Mouse (Mus musculus) MEL (cell line): Measurements from ENCODE around the gene Ppp4c. TPM values are rescaled to one million over a fixed set of nuclear protein-coding genes. Genes with fewer than 3 reads are reported as not detected.
A peak's percentile ranks its signal among the peaks of the same experiment; 100 is the strongest.

Source experiments
- DNase-seq: peaks from one replicate; pipeline ENCODE4 v3.0.0; 2011; ENCODE audit warnings: low read depth, low spot score
- H3K27ac ChIP-seq: 2 replicates; pipeline ENCODE4 v1.5.1; 2012; ENCODE audit warnings: low read depth, mild to moderate bottlenecking, control low read depth, low read length, moderate library complexity; ENCODE audit not compliant: control insufficient read depth
- H3K27me3 ChIP-seq, 2 experiments: fragments of 150-350 bp in 1 of 2; sonication (generic) in 1 of 2; 2 replicates each; pipeline ENCODE4 v1.6.1; 2012; ENCODE audit warnings: low read length in 2 of 2, mild to moderate bottlenecking in 2 of 2, improper control_type of control experiment in 1 of 2, moderate library complexity in 1 of 2; ENCODE audit not compliant: insufficient read depth in 2 of 2, control insufficient read depth in 1 of 2
- H3K36me3 ChIP-seq, 2 experiments: 2 replicates each; pipeline ENCODE4 v1.6.1; 2012 to 2014; ENCODE audit warnings: low read length in 2 of 2, improper control_type of control experiment in 1 of 2, inconsistent platforms in 1 of 2, mild to moderate bottlenecking in 1 of 2; ENCODE audit not compliant: insufficient read depth in 2 of 2, control insufficient read depth in 1 of 2
- H3K4me1 ChIP-seq, 2 experiments: fragments of 150-350 bp in 1 of 2; sonication (generic) in 1 of 2; 2 replicates each; pipeline ENCODE4 v1.6.1; 2012; ENCODE audit warnings: low read length in 2 of 2, improper control_type of control experiment in 1 of 2, mild to moderate bottlenecking in 1 of 2; ENCODE audit not compliant: insufficient read depth in 2 of 2, control insufficient read depth in 1 of 2
- H3K4me3 ChIP-seq, 2 experiments: fragments of 150-350 bp in 1 of 2; sonication (generic) in 1 of 2; 2 replicates each; pipeline ENCODE4 v1.5.1; 2012; ENCODE audit warnings: low read depth in 2 of 2, low read length in 2 of 2, mild to moderate bottlenecking in 2 of 2, moderate library complexity in 2 of 2, control low read depth in 1 of 2, improper control_type of control experiment in 1 of 2; ENCODE audit not compliant: control insufficient read depth in 1 of 2, insufficient read depth in 1 of 2
- H3K79me2 ChIP-seq: 2 replicates; pipeline ENCODE4 v1.6.1; 2012; ENCODE audit warnings: mild to moderate bottlenecking, low read length, moderate library complexity; ENCODE audit not compliant: control insufficient read depth, poor library complexity, insufficient read depth
- H3K9ac ChIP-seq: 2 replicates; pipeline ENCODE4 v1.6.1; 2012; ENCODE audit warnings: low read depth, mild to moderate bottlenecking, control low read depth, low read length, moderate library complexity; ENCODE audit not compliant: control insufficient read depth, poor library complexity, severe bottlenecking
- H3K9me3 ChIP-seq: fragments of 150-350 bp; sonication (generic); replicated peaks from 2 replicates; pipeline ENCODE4 v1.6.1; 2012; ENCODE audit warnings: mild to moderate bottlenecking, low read length, improper control_type of control experiment, moderate library complexity; ENCODE audit not compliant: insufficient read depth
- BHLHE40 ChIP-seq: IDR thresholded peaks from 2 replicates; pipeline ENCODE4 v1.6.1; 2012; ENCODE audit warnings: low read depth, mild to moderate bottlenecking, inconsistent platforms, low read length, improper control_type of control experiment, borderline replicate concordance
- CHD2 ChIP-seq: IDR thresholded peaks from 2 replicates; pipeline ENCODE4 v1.6.1; 2011; ENCODE audit warnings: low read length, improper control_type of control experiment
- CTCF ChIP-seq, 3 experiments: IDR thresholded peaks in 2 of 3; conservative IDR thresholded peaks in 1 of 3; 2 replicates each; pipeline ENCODE4 v1.5.1; 2011 to 2012; ENCODE audit warnings: low read length in 3 of 3, low read depth in 2 of 3, mild to moderate bottlenecking in 2 of 3, improper control_type of control experiment in 1 of 3, inconsistent platforms in 1 of 3, mixed read lengths in 1 of 3, moderate library complexity in 1 of 3; ENCODE audit not compliant: control insufficient read depth in 1 of 3, insufficient read depth in 1 of 3, poor library complexity in 1 of 3, severe bottlenecking in 1 of 3
- E2F4 ChIP-seq: IDR thresholded peaks from 2 replicates; pipeline ENCODE4 v1.6.1; 2011; ENCODE audit warnings: low read depth, low read length, improper control_type of control experiment, borderline replicate concordance
- EP300 ChIP-seq, 2 experiments: IDR thresholded peaks; 2 replicates each; pipeline ENCODE4 v1.6.1; 2011; ENCODE audit warnings: improper control_type of control experiment in 2 of 2, low read length in 2 of 2, low read depth in 1 of 2, mild to moderate bottlenecking in 1 of 2
- ETS1 ChIP-seq: IDR thresholded peaks from 2 replicates; pipeline ENCODE4 v1.6.1; 2012; ENCODE audit warnings: low read depth, mild to moderate bottlenecking, inconsistent platforms, low read length, improper control_type of control experiment, moderate library complexity
- HCFC1 ChIP-seq: IDR thresholded peaks from 2 replicates; pipeline ENCODE4 v1.6.1; 2012; ENCODE audit warnings: low read depth, mild to moderate bottlenecking, inconsistent platforms, low read length, improper control_type of control experiment, moderate library complexity
- KAT2A ChIP-seq: conservative IDR thresholded peaks from 2 replicates; pipeline ENCODE4 v1.6.1; 2012; ENCODE audit warnings: low read depth, low read length, improper control_type of control experiment, inconsistent platforms
- MAFK ChIP-seq: IDR thresholded peaks from 2 replicates; pipeline ENCODE4 v1.6.1; 2011; ENCODE audit warnings: low read depth, mild to moderate bottlenecking, low read length, improper control_type of control experiment, borderline replicate concordance
- MAX ChIP-seq: IDR thresholded peaks from 2 replicates; pipeline ENCODE4 v1.6.1; 2011; ENCODE audit warnings: low read length, improper control_type of control experiment
- MAZ ChIP-seq: IDR thresholded peaks from 2 replicates; pipeline ENCODE4 v1.6.1; 2012; ENCODE audit warnings: low read depth, mild to moderate bottlenecking, inconsistent platforms, low read length, improper control_type of control experiment
- MXI1 ChIP-seq: IDR thresholded peaks from 2 replicates; pipeline ENCODE4 v1.6.1; 2011; ENCODE audit warnings: mild to moderate bottlenecking, low read depth, low read length, improper control_type of control experiment
- MYB ChIP-seq: IDR thresholded peaks from 2 replicates; pipeline ENCODE4 v1.6.1; 2011; ENCODE audit warnings: mild to moderate bottlenecking, low read depth, low read length, improper control_type of control experiment
- POLR2AphosphoS2 ChIP-seq: IDR thresholded peaks from 2 replicates; pipeline ENCODE4 v1.6.1; 2011; ENCODE audit warnings: low read length, improper control_type of control experiment
- RAD21 ChIP-seq: IDR thresholded peaks from 2 replicates; pipeline ENCODE4 v1.6.1; 2011; ENCODE audit warnings: mild to moderate bottlenecking, low read depth, low read length, improper control_type of control experiment
- SIN3A ChIP-seq: IDR thresholded peaks from 2 replicates; pipeline ENCODE4 v1.6.1; 2012; ENCODE audit warnings: low read length, improper control_type of control experiment, inconsistent platforms
- SMC3 ChIP-seq: IDR thresholded peaks from 2 replicates; pipeline ENCODE4 v1.6.1; 2011; ENCODE audit warnings: low read depth, low read length, improper control_type of control experiment
- TAL1 ChIP-seq: IDR thresholded peaks from 2 replicates; pipeline ENCODE4 v1.6.1; 2012; ENCODE audit warnings: mild to moderate bottlenecking, inconsistent platforms, low read length, moderate library complexity, mixed read lengths
- TBP ChIP-seq: IDR thresholded peaks from 2 replicates; pipeline ENCODE4 v1.8.0; 2011; ENCODE audit warnings: low read depth, low read length, improper control_type of control experiment
- USF1 ChIP-seq: IDR thresholded peaks from 2 replicates; pipeline ENCODE4 v1.6.1; 2014; ENCODE audit warnings: low read depth, mild to moderate bottlenecking, inconsistent platforms, low read length, improper control_type of control experiment, moderate library complexity
- USF2 ChIP-seq, 2 experiments: IDR thresholded peaks; 2 replicates each; pipeline ENCODE4 v1.6.1; 2011 to 2012; ENCODE audit warnings: improper control_type of control experiment in 2 of 2, low read length in 2 of 2, borderline replicate concordance in 1 of 2, inconsistent platforms in 1 of 2, low read depth in 1 of 2, mild to moderate bottlenecking in 1 of 2; ENCODE audit not compliant: insufficient read depth in 1 of 2
- ZC3H11A ChIP-seq: IDR thresholded peaks from 2 replicates; pipeline ENCODE4 v1.6.1; 2012; ENCODE audit warnings: low read depth, mild to moderate bottlenecking, inconsistent platforms, low read length, improper control_type of control experiment
- polyA plus RNA-seq, 2 experiments: library from polyadenylated mRNA; stranded (reverse) in 1 of 2; unstranded in 1 of 2; fragments of >175 nt in 1 of 2; fragments of >200 nt in 1 of 2; gene quantifications; 2 replicates each; pipeline versions ENCODE4 v1.2.1 to v1.2.4; 2012; ENCODE audit warnings: low replicate concordance in 2 of 2, low read depth in 1 of 2; ENCODE audit not compliant: insufficient read length in 2 of 2, insufficient read depth in 1 of 2, missing spikeins in 1 of 2
- total RNA-seq: library from RNA; depleted of rRNA; stranded (reverse); fragments of 300-350 nt; gene quantifications from 2 replicates; pipeline ENCODE4 v1.2.3, GENCODE M21; 2012

Ppp4c gene
- total and polyA plus RNA-seq, 3 experiments = 257 to 540 (median 265) TPM

DNA sequence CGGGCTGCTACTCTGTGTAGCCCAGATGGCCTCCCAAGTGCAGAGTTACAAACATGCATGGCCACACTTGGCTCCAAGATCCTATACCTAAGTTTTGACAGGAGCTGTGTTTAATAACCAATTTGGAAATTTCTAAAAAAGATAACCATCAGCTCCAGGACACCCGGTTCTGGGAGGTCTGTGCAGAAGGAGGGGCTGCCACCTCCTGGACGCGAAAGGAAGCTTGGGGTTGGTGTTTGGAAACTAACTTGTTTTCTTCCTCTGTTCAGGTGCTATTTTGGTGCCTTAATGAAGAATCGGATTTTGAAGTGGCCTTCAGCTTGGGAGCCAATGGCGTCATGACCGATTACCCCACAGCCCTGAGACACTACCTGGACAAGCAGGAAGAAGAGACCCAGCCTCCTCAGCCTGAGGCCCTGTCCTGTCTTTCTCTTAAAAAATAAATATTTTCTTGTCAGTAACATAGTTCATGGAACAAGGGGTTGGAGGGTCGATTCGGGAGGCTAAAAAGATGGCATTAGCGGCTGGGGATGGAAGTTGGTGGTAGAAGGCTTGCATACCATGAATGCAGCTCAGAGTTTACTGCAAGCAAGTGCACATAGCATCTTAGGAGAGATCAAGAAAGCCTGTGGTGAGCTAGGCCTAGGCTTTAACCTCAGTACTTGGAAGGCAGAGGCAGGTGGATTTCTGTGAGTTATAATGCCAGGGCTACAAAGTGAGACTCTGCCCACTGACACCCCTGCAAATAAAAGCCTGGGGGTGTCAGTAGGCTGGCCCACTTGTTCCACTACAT, 16.9 kb downstream of the Ppp4c start:
- Histone ChIP-seq H3K9me3 (no peaks in the 10 kb centered on the region), H3K79me2 (no peaks in the 10 kb centered on the region; the same call in 1 of the 2 replicates), H3K36me3 (peaks cover 0 to 19% of the 10 kb centered on the region in 2 experiments; a peak in 2 of 4 replicates), H3K27ac (no peak overlapping the region), H3K9ac (no peak overlapping the region), H3K27me3 (no peaks in the 10 kb centered on the region), H3K4me1 (peaks cover 7 to 26% of the 10 kb centered on the region in 2 experiments), H3K4me3 (no peak overlapping the region)
- TF ChIP-seq E2F4 (no peak), CTCF (IDR thresholded peaks at IDR 0.05 in 2 of 3, conservative IDR thresholded peaks at IDR 0.05 in 1 of 3; ENCODE audit: control insufficient read depth in 1 of 3, insufficient read depth in 1 of 3, low read depth in 2 of 3, low read length in 3 of 3, poor library complexity in 1 of 3, severe bottlenecking in 1 of 3) (peak in 2 of 3 experiments; percentile 14 to 23; a peak in 2 of 6 replicates), USF2 (IDR thresholded peaks at IDR 0.05; ENCODE audit: borderline replicate concordance in 1 of 2, insufficient read depth in 1 of 2, low read depth in 1 of 2, low read length in 2 of 2) (no peak)
- DNase-seq = no peak

DNA sequence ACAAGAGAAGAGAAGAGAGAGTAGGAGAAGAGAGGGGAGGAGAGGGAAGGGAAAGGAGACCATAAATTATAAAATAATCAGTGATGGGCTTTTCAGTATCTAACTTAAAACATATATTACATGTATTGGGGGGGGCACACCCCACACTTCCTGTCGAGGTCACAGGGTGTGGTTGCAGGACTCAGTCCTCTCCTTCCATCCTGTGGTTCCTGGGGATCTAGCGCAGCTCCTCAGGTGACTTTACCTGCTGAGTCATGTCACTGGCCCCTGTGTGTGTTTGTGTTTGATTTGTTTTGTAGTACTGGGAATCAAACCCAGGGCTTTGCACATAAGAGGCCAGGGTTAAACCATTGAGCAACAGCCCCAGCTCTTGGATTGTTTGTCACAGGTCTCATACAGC, 17.8 kb downstream of the Ppp4c start:
- Histone ChIP-seq H3K4me1 (peaks cover 3 to 20% of the 10 kb centered on the region in 2 experiments), H3K27ac (no peak overlapping the region), H3K9me3 (no peaks in the 10 kb centered on the region), H3K36me3 (peaks cover 0 to 16% of the 10 kb centered on the region in 2 experiments; a peak in 2 of 4 replicates), H3K27me3 (no peaks in the 10 kb centered on the region), H3K9ac (no peak overlapping the region), H3K79me2 (no peaks in the 10 kb centered on the region; the same call in 1 of the 2 replicates), H3K4me3 (no peak overlapping the region)
- TF ChIP-seq KAT2A = no peak
- peak in 1 of 2 experiments; percentile 19; a peak in 1 of 4 replicates for TF ChIP-seq EP300 (IDR thresholded peaks at IDR 0.05; ENCODE audit: low read depth in 1 of 2, low read length in 2 of 2)
- TF ChIP-seq USF1 = no peak
- DNase-seq = no peak

DNA sequence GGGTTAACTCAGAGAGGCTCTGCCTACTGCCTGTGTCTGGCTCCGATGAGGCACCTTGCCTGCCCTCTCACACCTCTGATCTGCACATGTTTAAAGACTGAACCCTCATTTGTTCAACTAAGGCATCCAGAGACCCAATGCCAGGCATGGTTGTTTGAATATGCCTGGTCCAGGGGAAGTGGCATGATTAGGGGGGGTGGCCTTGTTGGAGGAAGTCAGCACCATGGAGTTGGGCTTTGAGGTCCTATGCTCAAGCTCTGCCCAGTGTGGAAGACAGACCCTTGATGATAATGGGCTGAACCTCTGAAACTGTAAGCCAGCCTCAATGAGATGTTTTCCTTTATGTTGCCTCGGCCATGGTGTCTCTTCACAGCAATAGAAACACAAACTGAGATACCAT, 18.9 kb downstream of the Ppp4c start:
- no peak for TF ChIP-seq MXI1
- no peak for TF ChIP-seq MAZ
- TF ChIP-seq TAL1 = no peak
- TF ChIP-seq EP300 (IDR thresholded peaks at IDR 0.05; ENCODE audit: low read depth in 1 of 2, low read length in 2 of 2) = no peak
- no peak for TF ChIP-seq E2F4
- no peak for TF ChIP-seq USF2 (IDR thresholded peaks at IDR 0.05; ENCODE audit: borderline replicate concordance in 1 of 2, insufficient read depth in 1 of 2, low read depth in 1 of 2, low read length in 2 of 2)
- no peak for TF ChIP-seq SIN3A
- no peak for TF ChIP-seq CHD2
- no peak for TF ChIP-seq ETS1
- no peak for TF ChIP-seq POLR2AphosphoS2
- TF ChIP-seq RAD21 = no peak
- no peak for TF ChIP-seq ZC3H11A
- no peak for TF ChIP-seq CTCF (IDR thresholded peaks at IDR 0.05 in 2 of 3, conservative IDR thresholded peaks at IDR 0.05 in 1 of 3; ENCODE audit: control insufficient read depth in 1 of 3, insufficient read depth in 1 of 3, low read depth in 2 of 3, low read length in 3 of 3, poor library complexity in 1 of 3, severe bottlenecking in 1 of 3)
- no peak for TF ChIP-seq HCFC1
- no peak for TF ChIP-seq MYB
- no peak for TF ChIP-seq BHLHE40
- TF ChIP-seq SMC3 = no peak
- no peak for TF ChIP-seq TBP
- no peak for TF ChIP-seq MAX
- no peak for TF ChIP-seq MAFK
- Histone ChIP-seq H3K9me3 (no peaks in the 10 kb centered on the region), H3K36me3 (peaks cover 0 to 16% of the 10 kb centered on the region in 2 experiments; a peak in 2 of 4 replicates), H3K9ac (no peak overlapping the region), H3K4me1 (peaks cover 7 to 24% of the 10 kb centered on the region in 2 experiments), H3K79me2 (no peaks in the 10 kb centered on the region; the same call in 1 of the 2 replicates), H3K27me3 (no peaks in the 10 kb centered on the region), H3K4me3 (no peak overlapping the region), H3K27ac (no peak overlapping the region)
- no peak for DNase-seq
